Mouse (Mus musculus): ENCODE data around the gene Ncbp2.
"Not testable (repeated sequence)": the region's sequence is repeated elsewhere in the genome, so short reads cannot be mapped to it uniquely, and the experiment has no call there.

Gene Ncbp2

GRCm38 (mm10) chr16:31934550-31935010 lies 13.7 kb upstream of the Ncbp2 start:
- no peak for DNase-seq (ENCODE audit: low spot score in 2 of 2)

GRCm38 (mm10) chr16:31935091-31935979 lies 13.0 kb upstream of the Ncbp2 start:
- no peak for DNase-seq (ENCODE audit: low spot score in 2 of 2)

GRCm38 (mm10) chr16:31936568-31936967 lies 11.7 kb upstream of the Ncbp2 start:
- DNase-seq (ENCODE audit: low spot score in 2 of 2), result no peak

DNA sequence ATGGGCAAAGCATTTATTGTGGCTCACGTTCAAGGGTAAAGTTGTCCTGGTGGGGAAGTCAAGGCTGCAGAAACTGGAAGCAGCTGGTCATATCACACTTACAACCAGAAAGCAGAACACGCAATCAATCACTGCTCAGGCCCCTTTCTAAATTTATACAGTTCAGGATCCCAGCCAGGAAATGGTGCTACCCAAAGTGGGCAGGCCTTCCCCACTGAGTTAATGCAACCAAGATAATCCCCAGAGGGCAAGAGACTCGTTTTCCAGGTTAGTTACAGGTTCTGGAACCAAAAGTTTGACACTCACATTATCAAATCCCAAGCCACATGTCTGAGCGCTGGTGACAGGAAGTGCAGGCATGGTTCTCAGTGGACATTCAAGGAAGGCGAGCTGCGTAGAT lies 9.5 kb upstream of the Ncbp2 start:
- DNase-seq (ENCODE audit: low spot score in 2 of 2), result no peak

DNA sequence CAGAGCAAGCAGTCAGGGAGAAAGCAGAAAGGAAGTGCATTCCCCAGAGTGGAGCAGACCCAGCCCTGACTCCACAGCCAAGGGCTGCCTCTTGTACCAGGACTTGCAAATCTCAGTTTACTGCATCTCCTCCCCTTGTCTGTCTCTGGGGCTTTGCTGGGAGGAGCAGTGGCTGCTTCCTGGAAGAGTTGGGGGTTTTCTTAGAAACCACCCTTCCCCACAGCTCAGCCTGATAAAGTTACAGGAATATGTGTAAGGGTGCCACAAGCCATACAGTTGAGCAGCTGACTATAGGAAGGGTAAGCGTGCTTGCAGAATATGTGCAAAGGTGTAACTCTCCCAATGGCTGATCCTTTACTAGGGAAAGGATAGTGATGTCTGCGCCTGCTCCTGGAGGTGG lies 7.7 kb upstream of the Ncbp2 start:
- no peak for DNase-seq (ENCODE audit: low spot score in 2 of 2)

- DNase-seq (ENCODE audit: low spot score in 2 of 2), result peak; percentile 65 to 82
Observed at GRCm38 (mm10) chr16:31943980-31944379, 4.3 kb upstream of the Ncbp2 start.

DNA sequence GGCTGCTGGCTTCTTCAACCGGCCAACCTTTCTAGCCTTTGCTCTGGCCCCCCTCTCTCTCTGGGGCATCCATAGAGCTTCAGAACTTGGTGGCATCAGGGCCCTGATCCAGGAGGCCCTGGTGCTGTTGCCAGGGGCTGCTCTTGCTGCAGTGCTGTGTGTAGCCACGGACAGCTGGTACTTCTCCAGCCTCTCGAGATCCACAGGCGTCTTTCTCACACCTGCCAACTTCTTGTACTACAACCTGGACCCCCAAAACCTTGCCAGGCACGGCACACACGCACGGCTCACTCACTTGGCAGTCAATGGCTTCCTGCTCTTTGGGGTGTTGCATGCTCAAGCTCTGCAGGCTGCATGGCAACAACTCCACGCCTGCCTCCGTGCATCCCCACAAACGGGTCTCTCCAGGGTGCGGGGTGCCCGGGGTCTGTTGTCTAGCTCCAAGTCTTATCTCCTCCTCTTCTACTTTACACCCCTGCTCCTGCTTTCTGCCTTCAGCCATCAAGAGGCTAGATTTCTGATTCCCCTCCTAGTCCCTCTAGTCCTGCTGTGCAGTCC lies 3.5 kb upstream of the Ncbp2 start:
- DNase-seq (ENCODE audit: low spot score in 2 of 2), result no peak

GRCm38 (mm10) chr16:31945372-31945771 lies 2.9 kb upstream of the Ncbp2 start:
- DNase-seq (ENCODE audit: low spot score in 2 of 2), result no peak

DNA sequence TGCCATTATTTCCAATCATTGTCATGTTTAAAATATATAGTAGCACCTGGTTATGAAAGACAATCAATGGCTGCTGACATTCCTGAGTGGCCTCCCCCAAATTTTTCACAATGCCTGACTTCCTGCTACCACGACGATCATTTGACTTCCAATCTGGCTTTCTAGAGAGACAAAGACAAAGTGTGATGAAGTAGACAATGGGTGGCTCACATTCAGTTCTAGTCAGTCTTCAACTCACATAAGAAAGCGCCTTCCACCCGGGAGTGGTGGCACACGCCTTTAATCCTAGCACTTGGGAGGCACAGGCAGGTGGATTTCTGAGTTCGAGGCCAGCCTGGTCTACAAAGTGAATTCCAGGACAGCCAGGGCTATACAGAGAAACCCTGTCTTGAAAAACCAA lies 2.3 kb upstream of the Ncbp2 start:
- not testable (repeated sequence) for DNase-seq (ENCODE audit: low spot score in 2 of 2)

DNA sequence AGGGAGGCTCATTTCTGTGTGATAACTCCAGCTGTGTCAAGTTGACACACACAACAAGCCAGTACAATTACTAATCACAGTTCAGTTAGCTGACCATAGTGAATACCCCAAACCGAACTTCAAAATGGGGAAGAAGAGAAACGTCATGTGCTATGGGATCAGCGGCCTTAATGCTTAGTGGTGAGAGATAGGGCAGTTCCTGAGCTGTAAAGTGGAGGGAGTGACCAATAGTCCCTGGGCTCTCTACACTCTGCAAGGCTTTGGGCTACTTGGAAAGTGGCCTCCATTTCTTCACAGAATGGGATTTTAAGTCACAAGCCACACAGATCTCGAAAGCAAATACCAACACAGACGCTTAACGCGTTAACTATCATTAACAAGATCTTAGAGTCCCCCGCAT lies 980 bp upstream of the Ncbp2 start:
- DNase-seq (ENCODE audit: low spot score in 2 of 2), result no peak

DNA sequence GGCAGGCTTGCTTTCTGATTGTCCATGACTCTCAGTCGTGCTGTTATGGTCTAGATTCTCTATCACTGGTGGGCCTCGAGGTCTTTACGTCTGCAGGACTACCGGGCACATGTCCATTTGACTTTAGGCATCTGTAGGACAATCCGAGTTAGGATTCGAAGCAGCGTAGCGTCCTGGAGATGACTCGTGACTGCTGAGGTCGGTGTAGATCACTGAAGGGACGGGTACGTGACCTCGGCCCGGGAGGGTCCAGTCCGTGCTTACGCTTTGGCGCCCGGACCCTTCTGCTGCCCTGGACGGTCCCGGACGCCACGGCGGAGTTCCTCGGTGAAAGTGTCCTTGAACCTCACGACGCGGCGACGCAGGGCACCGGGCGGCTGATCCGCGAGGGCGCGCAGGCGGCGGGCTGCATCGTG lies 404 bp upstream of the Ncbp2 start:
- no peak for DNase-seq (ENCODE audit: low spot score in 2 of 2)

- no peak for DNase-seq (ENCODE audit: low spot score in 2 of 2)
Observed at GRCm38 (mm10) chr16:31963224-31963623, 14.9 kb downstream of the Ncbp2 start.

DNA sequence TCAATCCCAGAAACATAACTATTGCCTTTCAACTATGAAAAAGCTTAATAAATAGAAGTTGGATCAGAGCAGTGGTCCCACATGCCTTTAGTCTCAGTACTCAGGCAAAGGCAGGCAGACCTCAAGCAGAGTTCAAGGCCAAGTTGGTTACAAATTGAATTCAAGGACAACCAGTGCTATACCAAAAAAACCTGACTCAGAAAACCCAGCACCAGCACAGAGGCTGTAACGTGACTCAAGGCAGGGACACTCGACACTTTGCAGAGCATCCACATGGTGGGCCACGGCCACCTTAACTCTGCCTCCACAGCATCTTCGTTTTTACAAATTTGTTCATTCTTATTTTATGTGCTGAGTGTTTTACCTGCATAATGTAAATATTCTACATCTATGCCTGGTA lies 26.9 kb downstream of the Ncbp2 start:
- DNase-seq (ENCODE audit: low spot score in 2 of 2), result no peak

- DNase-seq (ENCODE audit: low spot score in 2 of 2), result no peak
Observed at GRCm38 (mm10) chr16:31979501-31979900, 31.2 kb downstream of the Ncbp2 start.

DNA sequence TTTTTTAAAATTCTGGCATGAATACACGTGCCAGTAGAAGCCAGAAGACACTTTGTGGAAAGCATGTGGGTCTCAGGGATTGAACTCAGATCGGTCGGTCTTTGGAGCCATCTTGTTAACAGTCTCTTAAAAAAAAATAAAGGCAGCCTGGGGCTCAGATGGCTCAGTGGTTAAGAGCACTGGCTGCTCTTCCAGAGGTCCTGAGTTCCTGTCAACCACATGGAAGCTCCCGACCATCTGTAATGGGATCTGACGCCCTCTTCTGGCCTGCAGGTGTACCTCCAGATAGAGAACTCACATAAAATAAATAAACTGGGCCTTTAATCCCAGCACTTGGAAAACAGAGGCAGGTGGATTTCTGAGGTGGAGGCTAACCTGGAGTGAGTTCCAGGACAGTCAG lies 32.6 kb downstream of the Ncbp2 start:
- DNase-seq (ENCODE audit: low spot score in 2 of 2), result no peak

DNA sequence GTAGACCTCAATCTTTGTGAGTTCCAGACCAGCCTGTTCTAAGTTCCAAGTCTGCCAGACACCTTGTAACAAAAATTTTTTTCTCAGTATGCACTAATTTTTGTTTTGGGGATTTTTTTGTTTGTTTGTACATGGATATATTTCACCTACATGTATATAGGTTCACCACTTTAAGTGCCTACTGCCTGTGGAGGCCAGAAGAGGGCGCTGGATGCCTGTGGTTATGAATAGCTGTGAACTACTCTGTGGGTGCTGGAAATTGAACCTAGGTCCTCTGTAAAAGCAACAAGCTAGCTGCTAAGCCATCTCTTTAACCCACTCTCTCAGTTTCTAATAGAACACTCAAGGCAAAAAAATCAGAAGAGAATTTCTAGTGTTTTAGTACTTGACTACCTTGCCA lies 43.7 kb downstream of the Ncbp2 start:
- no peak for DNase-seq (ENCODE audit: low spot score in 2 of 2)

GRCm38 (mm10) chr16:31993195-31993594 lies 44.9 kb downstream of the Ncbp2 start:
- DNase-seq (ENCODE audit: low spot score in 2 of 2), result no peak

GRCm38 (mm10) chr16:31993946-31994345 lies 45.6 kb downstream of the Ncbp2 start:
- DNase-seq (ENCODE audit: low spot score in 2 of 2), result no peak

- no peak for DNase-seq (ENCODE audit: low spot score in 2 of 2)
Observed at GRCm38 (mm10) chr16:31996371-31996770, 48.1 kb downstream of the Ncbp2 start.

GRCm38 (mm10) chr16:32002509-32003477 lies 54.5 kb downstream of the Ncbp2 start, which contains the start of gene Senp5:
TSS of gene Senp5 (minus strand) at chr16:32003287.
- DNase-seq (ENCODE audit: low spot score in 2 of 2), result peak; percentile 87 to 90

DNA sequence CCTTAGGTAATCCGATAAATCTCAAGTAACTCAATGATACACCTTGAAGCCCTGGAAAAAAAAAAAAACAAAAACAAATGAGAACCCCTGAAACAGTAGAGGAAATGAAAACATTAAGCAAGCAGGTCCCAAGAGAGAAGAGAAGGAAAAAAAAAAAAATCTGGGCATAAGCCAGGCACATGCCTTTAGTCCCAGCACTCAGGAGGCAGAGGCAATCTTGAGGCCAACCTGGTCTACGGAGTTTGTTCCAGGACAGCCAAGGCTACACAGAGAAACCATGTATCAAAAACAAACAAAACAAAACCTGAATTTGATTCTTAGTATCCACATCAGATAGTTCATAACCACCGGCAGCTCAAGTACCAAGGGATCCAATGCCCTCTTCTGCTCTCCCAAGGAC lies 56.4 kb downstream of the Ncbp2 start:
- no peak for DNase-seq (ENCODE audit: low spot score in 2 of 2)
